Mouse (Mus musculus) hindbrain, embryonic 14.5 days (tissue): ENCODE data around the gene Vmn2r45. TPM values are rescaled to one million over a fixed set of nuclear protein-coding genes. Genes with fewer than 3 reads are reported as not detected.
"Not testable (repeated sequence)": the region's sequence is repeated elsewhere in the genome, so short reads cannot be mapped to it uniquely, and the experiment has no call there.

Source experiments
- ATAC-seq: fragments of 200-750 bp; cut with Nextera tagmentation; 2 replicates; pipeline ENCODE4 v1.8.0; 2017; ENCODE audit warnings: moderate number of reproducible peaks, mild to moderate bottlenecking, moderate TSS enrichment, moderate library complexity; ENCODE audit not compliant: low FRiP score
- DNase-seq: peaks from one replicate; pipeline ENCODE4 v3.0.0-alpha.2; 2015; ENCODE audit warnings: low spot score
- H3K27ac ChIP-seq: fragments of 300-500 bp; sonication (generic); 2 replicates; pipeline ENCODE4 v1.5.1; 2014; ENCODE audit warnings: mild to moderate bottlenecking, moderate library complexity
- H3K27me3 ChIP-seq: fragments of 300-500 bp; sonication (generic); 2 replicates; pipeline ENCODE4 v1.6.1; 2014; ENCODE audit warnings: mild to moderate bottlenecking, low read length, mixed read lengths; ENCODE audit not compliant: control insufficient read depth, insufficient read depth
- H3K36me3 ChIP-seq: fragments of 300-500 bp; sonication (generic); replicated peaks from 2 replicates; pipeline ENCODE4 v1.6.1; 2014; ENCODE audit not compliant: control insufficient read depth, insufficient read depth
- H3K4me1 ChIP-seq: fragments of 300-500 bp; sonication (generic); replicated peaks from 2 replicates; pipeline ENCODE4 v1.6.1; 2014; ENCODE audit warnings: antibody characterized with exemption, low read length, mixed read lengths; ENCODE audit not compliant: control insufficient read depth, insufficient read depth
- H3K4me2 ChIP-seq: fragments of 300-500 bp; sonication (generic); replicated peaks from 2 replicates; pipeline ENCODE4 v1.6.1; 2014; ENCODE audit warnings: mild to moderate bottlenecking, moderate library complexity
- H3K4me3 ChIP-seq: fragments of 300-500 bp; sonication (generic); replicated peaks from 2 replicates; pipeline ENCODE4 v1.5.1; 2014; ENCODE audit warnings: mild to moderate bottlenecking, low read length
- H3K9ac ChIP-seq: fragments of 300-500 bp; sonication (generic); 2 replicates; pipeline ENCODE4 v1.6.1; 2014
- H3K9me3 ChIP-seq: fragments of 300-500 bp; sonication (generic); 2 replicates; pipeline ENCODE4 v1.6.1; 2016; ENCODE audit warnings: low read length; ENCODE audit not compliant: control insufficient read depth
- WGBS: fragments of 180-500 bp; shearing (Covaris S2); extraction: QIAGEN DNeasy Blood & Tissue Kit; methylation state at CpG from one replicate; pipeline ENCODE4 v1.1.7; 2014; 5-methylcytosine and 5-hydroxymethylcytosine counted together
- polyA plus RNA-seq: library from polyadenylated mRNA; unstranded; fragments of >200 nt; fragmentation: Nextera tagmentation; extraction: Ambion mirVana; gene quantifications from 2 replicates; pipeline ENCODE4 v1.2.1, GENCODE M21; 2014

Gene Vmn2r45
- polyA plus RNA-seq = not detected in 2 replicates

GRCm38 (mm10) chr7:8488975-8489374 lies at the start of gene Vmn2r45:
Gene Vmn2r45 (minus strand): TSS chr7:8489075.
- not testable (repeated sequence) for H3K27ac ChIP-seq, H3K36me3 ChIP-seq, H3K9ac ChIP-seq, H3K4me1 ChIP-seq, H3K4me2 ChIP-seq, DNase-seq, H3K4me3 ChIP-seq, H3K9me3 ChIP-seq, H3K27me3 ChIP-seq, ATAC-seq
- 52% methylated on average over 1 of the region's 2 CpGs for WGBS

Other genes starting within 250 kb of the Vmn2r45 start
- not detected in 2 replicates for gene Vmn2r43, start 228.5 kb downstream of the Vmn2r45 start, polyA plus RNA-seq
- gene Vmn2r44, start 105.7 kb downstream of the Vmn2r45 start, polyA plus RNA-seq = not detected in 2 replicates